In the genomic region with DNA sequence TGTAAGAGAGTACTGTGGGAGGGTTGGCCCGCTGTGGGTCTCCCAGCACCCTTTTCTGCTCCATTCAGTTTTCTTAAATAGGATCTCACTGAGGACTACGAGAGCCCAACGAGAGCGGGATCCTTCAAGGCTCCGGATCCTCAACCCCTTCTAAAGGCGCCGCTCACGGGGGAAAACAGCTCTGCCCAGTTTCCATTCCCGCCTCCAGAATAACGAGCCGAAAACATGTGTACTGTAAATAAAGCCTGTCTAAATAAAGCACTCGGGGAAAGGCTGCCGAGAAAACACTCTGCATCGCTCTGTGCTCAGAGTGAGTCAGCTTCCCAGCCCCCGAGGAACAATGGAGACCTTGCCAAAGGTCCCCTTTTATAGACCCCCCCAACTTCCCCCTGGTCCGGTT, we compare ENCODE assay signal across 12 mouse cellular contexts.
DNase-seq lines count a peak whose midpoint lies in the region; ATAC-seq and TF ChIP-seq lines count a peak whose summit lies in the region.
"Had no signal": no experiment of that assay in that cellular context is flagged by ENCODE, and none has a peak within 500 bp of the region (broad histone marks: within the 10 kb centered on the region; RNA-seq: fewer than 3 reads in every experiment).

No protein-coding gene starts in this region.

- peaks cover 99% of the 10 kb centered on the region for H3K27me3 ChIP-seq in hindbrain, embryonic 10.5 days (ENCODE audit: insufficient read depth, poor library complexity, severe bottlenecking)
- peaks cover 74% of the 10 kb centered on the region for H3K27me3 ChIP-seq in hindbrain, embryonic 14.5 days (ENCODE audit: control insufficient read depth, insufficient read depth, low read length)
- H3K27me3 ChIP-seq in heart, embryonic 10.5 days (ENCODE audit: insufficient read depth, poor library complexity, severe bottlenecking): peaks cover 99% of the 10 kb centered on the region
- peaks cover 14% of the 10 kb centered on the region; the same call in 1 of the 2 replicates for H3K27me3 ChIP-seq in liver, postnatal 0 days (ENCODE audit: insufficient read depth, low read length)

- H3K4me1 ChIP-seq in hindbrain, embryonic 10.5 days (replicated peaks): peaks cover 85% of the 10 kb centered on the region
- H3K4me1 ChIP-seq in hindbrain, embryonic 14.5 days (replicated peaks; ENCODE audit: control insufficient read depth, insufficient read depth, low read length): peaks cover 53% of the 10 kb centered on the region
- H3K4me1 ChIP-seq in heart, embryonic 10.5 days: peaks cover 66% of the 10 kb centered on the region
- H3K4me1 ChIP-seq in liver, postnatal 0 days (ENCODE audit: insufficient read depth): peaks cover 25% of the 10 kb centered on the region

- no peak overlapping the region for H3K4me3 ChIP-seq in hindbrain, embryonic 10.5 days
- H3K4me3 ChIP-seq in hindbrain, embryonic 14.5 days (replicated peaks; ENCODE audit: low read length): no peak overlapping the region
- no peak overlapping the region for H3K4me3 ChIP-seq in heart, embryonic 10.5 days
- no peak overlapping the region for H3K4me3 ChIP-seq in liver, postnatal 0 days (ENCODE audit: low read depth, low read length)

- no peak overlapping the region for H3K9ac ChIP-seq in hindbrain, embryonic 14.5 days
- H3K9ac ChIP-seq in liver, postnatal 0 days (replicated peaks): no peak overlapping the region

- no peak for TF ChIP-seq EP300 in liver, postnatal 0 days (IDR thresholded peaks at IDR 0.05; ENCODE audit: low read depth)

- H3K4me2 ChIP-seq in hindbrain, embryonic 14.5 days (replicated peaks): no peak overlapping the region
- H3K4me2 ChIP-seq in liver, postnatal 0 days (ENCODE audit: low read depth, low read length): 0 out of 2 replicates have a peak overlapping the region, but pooled peaks have one; percentile 75

- H3K27ac ChIP-seq in hindbrain, embryonic 10.5 days: peak overlapping the region; percentile 94
- no peak overlapping the region for H3K27ac ChIP-seq in hindbrain, embryonic 14.5 days
- peak overlapping the region; percentile 91; the same call in 1 of the 2 replicates for H3K27ac ChIP-seq in heart, embryonic 10.5 days
- peak overlapping the region; percentile 92 for H3K27ac ChIP-seq in liver, postnatal 0 days (ENCODE audit: low read depth)
- H3K27ac ChIP-seq: hindbrain, postnatal 0 days had no signal

- ATAC-seq in hindbrain, embryonic 14.5 days (ENCODE audit: low FRiP score): no peak
- no peak for ATAC-seq in liver, postnatal 0 days
- ATAC-seq: CD4-positive, CD25-positive, alpha-beta regulatory T cell, adult 4 months; hindbrain, postnatal 0 days had no signal

- DNase-seq in hindbrain, embryonic 10.5 days (ENCODE audit: low spot score): no peak
- no peak for DNase-seq in hindbrain, embryonic 14.5 days (ENCODE audit: low spot score)
- DNase-seq in adipocyte (ENCODE audit: low spot score) (peak; percentile 49), MN1 (ENCODE audit: low spot score) (no peak)
- DNase-seq in heart, embryonic 10.5 days (ENCODE audit: low spot score): no peak
- DNase-seq in liver, postnatal 0 days: no peak
- DNase-seq in spleen, adult 18-20 months: no peak
- no peak for DNase-seq in cerebellum, postnatal 25 days
- DNase-seq: cerebellum, adult 18-20 months; layer of hippocampus, postnatal 36 days had no signal

- 7% methylated on average over 16 of the region's 16 CpGs for WGBS in hindbrain, embryonic 10.5 days
- WGBS in hindbrain, embryonic 14.5 days: 13% methylated on average over 16 of the region's 16 CpGs
- 8% methylated on average over 16 of the region's 16 CpGs for WGBS in heart, embryonic 10.5 days
- 33% methylated on average over 16 of the region's 16 CpGs for WGBS in liver, postnatal 0 days (ENCODE audit: insufficient replicate concordance)

- no peaks in the 10 kb centered on the region for H3K36me3 ChIP-seq in hindbrain, embryonic 10.5 days
- no peaks in the 10 kb centered on the region for H3K36me3 ChIP-seq in hindbrain, embryonic 14.5 days (replicated peaks; ENCODE audit: control insufficient read depth, insufficient read depth)
- no peaks in the 10 kb centered on the region for H3K36me3 ChIP-seq in heart, embryonic 10.5 days
- no peaks in the 10 kb centered on the region for H3K36me3 ChIP-seq in liver, postnatal 0 days (replicated peaks; ENCODE audit: insufficient read depth, low read length)

- H3K9me3 ChIP-seq in hindbrain, embryonic 10.5 days: no peaks in the 10 kb centered on the region
- no peaks in the 10 kb centered on the region for H3K9me3 ChIP-seq in hindbrain, embryonic 14.5 days (ENCODE audit: control insufficient read depth, low read length)
- no peaks in the 10 kb centered on the region for H3K9me3 ChIP-seq in heart, embryonic 10.5 days
- no peaks in the 10 kb centered on the region for H3K9me3 ChIP-seq in liver, postnatal 0 days (ENCODE audit: low read length)

- no peak for TF ChIP-seq CTCF in liver, postnatal 0 days (IDR thresholded peaks at IDR 0.05; ENCODE audit: low read depth)
